Mouse (Mus musculus) spleen, embryonic (tissue): ENCODE measurements at regions not wholly inside any gene's neighbourhood (a gene's known extent, or its start where the extent isn't known, plus 50 kb on each side); places are given as distances from the start of the nearest gene placed in this dataset.
"Not testable (repeated sequence)": the region's sequence is repeated elsewhere in the genome, so short reads cannot be mapped to it uniquely, and the experiment has no call there.

Experiments
- CTCF ChIA-PET: fragments of 350-600 bp; sonication (Branson Sonifier 250); formaldehyde crosslinking; loops from one replicate; lab custom pipeline; 2022; lab: Charles Lee

DNA sequence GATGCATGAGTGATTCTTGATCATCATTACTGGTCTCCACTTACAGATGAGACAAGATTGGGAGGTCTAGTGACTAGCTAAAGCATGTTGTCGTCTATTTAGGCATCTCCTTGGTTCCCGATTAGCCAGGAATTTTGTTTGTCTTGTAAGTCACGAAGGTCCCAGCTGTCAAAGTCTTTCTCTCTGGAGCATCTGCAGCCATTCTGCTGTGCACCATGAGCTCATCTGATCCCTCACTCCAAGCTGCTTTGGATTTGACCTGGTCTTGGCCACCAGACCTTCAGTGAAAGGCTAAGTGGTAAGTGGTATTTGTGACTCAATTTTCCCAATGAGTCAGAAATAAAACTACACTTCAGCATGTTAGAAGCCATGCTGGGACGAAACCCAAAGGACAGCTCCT lies 53.3 kb upstream of the Creb5 start:
- CTCF ChIA-PET = no interaction called here

DNA sequence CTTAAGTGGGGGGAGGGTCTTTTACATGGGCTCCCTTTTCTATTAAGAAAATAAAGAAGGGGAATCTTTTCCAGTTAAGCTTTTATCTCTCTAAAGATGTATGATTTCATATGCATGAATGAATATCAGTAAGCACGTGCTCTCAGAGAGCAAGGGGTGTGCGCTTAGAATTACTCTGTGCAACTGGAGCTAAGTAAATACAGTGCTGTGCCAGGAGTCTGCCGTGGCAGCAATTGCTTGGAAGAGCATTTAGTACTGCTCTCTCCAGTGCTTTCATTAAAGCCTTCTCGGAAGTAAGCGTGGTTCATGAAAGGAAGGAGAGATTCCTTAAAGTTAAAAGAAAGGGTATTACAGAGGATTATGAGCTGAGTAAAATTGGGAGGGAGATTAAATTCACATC lies 54.5 kb upstream of the Creb5 start:
- CTCF ChIA-PET = no interaction called here

GRCm38 (mm10) chr6:53229350-53229749 lies 57.7 kb upstream of the Creb5 start:
- CTCF ChIA-PET = no interaction called here

DNA sequence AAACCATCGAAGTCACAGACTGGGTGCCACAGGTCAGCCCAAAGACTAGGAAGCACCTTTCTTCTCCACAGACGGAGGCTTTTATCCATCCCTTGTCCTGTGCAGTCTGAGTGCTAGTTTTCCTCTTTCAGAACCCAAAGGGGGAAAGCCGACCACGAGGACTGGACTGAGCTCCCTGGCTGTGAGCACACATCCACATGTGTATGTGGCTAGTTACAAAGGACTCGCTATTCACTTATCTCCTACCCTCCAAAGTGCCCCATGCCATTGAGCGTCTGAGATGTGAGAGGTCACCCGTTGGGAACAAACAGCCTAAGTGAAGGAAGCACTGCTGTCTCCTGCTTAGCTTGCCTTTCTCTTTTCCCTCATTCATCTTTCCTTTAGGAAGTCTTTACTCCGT lies 65.0 kb upstream of the Creb5 start:
- CTCF ChIA-PET = no interaction called here

DNA sequence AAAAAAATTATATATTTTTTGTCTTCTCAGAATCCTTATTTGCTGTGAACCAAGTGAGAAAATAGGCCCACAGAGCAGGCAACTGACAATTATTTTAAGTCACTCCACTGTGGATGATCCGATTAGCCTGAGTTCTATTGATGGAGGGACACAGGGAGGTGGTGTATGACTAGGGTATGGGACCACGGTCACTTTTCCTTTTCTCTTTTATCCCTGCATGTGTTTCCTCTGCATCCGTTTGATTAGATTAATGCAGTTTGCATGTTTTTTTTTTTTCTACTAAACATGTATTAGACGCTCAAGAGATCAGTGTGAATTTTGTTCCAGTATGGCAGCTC lies 65.4 kb upstream of the Creb5 start:
- CTCF ChIA-PET = no interaction called here

GRCm38 (mm10) chr6:53220784-53221667 lies 66.0 kb upstream of the Creb5 start:
- CTCF ChIA-PET = no interaction called here

- CTCF ChIA-PET = no interaction called here
Measured at GRCm38 (mm10) chr6:53218871-53219286, 68.2 kb upstream of the Creb5 start.

DNA sequence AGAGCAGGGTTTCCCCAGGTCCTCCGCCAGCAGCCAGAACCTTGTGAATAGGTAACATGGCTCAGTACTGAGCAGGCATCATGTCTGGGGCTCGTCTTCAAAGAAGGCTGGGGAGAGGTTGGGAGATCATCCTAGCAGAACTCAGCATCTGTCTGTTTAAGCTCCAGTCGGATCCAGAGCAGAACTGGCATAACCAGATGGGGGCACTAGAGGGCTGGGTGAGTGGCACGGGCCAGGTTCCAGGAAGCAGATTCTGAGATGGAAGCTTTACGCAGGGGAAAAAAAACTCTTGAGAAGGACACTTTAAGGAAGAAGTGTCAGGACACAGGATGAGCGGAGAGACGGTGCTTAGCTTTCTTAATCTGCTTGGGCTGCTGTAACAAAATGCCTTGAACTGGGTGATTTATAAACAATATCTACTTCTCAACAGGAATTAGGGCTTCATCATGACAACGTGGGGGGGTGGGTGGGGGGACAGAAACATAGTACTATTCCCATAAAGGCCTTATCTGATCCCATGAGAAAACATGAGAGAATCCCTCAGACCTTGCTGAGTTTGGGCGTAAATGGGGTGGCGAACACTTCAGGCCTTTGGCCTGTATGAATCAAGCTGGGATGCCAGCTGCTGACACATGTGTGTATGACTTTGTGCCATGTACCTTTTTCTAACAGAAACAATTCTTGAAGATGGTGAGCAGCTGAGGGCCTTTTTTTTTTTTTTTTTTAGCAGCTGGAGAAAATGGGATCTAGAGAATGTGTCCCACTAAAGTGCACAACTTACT lies 69.6 kb upstream of the Creb5 start:
- CTCF ChIA-PET = interaction anchor here (0.6 to 1.1 kb wide), 2 partner anchors 294 to 300 kb away, joined by 3 read pairs; no protein-coding TSS in a partner anchor

DNA sequence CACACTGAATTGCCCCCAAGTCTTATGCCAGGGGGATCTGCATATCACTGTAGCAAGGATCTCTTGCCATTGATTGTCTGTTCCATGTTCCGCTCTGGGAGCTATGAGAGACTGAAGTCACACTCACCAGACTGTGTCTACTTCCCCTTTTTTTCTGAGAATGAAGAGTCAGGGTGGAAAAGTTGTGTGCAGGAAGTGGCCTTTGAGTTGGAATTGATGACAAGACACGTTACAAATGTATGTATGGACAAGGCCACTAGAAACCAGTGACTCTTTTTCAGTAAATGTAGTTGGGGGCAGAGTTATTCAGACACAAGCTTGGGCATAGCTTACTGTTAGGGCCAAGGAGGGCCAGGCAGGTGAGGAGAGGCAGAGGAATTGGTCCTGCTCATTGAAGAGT lies 70.4 kb upstream of the Creb5 start:
- CTCF ChIA-PET = no interaction called here

DNA sequence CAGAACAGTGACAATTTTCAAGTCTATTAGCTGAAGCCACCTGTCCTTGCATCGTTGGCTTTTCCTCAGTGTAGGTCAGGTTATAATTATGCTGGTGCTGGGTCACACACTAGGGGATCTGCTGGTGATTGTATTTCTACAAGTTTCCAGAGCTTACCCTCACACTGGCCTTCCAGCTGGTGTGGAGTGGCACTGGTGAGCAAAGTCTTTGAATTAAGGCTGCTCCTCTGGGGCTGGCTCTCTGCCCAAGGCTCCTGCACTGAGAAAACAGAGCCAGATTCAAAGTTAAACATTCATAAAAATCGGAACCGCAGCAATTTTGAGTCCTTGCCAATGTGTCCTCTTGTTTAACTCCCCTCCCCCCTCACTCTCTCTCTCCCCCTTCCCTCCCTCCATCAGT lies 75.7 kb upstream of the Creb5 start:
- CTCF ChIA-PET = no interaction called here

GRCm38 (mm10) chr6:53209398-53209797 lies 77.7 kb upstream of the Creb5 start:
- CTCF ChIA-PET = no interaction called here

GRCm38 (mm10) chr6:53208474-53208873 lies 78.6 kb upstream of the Creb5 start:
- CTCF ChIA-PET = no interaction called here

GRCm38 (mm10) chr6:53207781-53208180 lies 79.3 kb upstream of the Creb5 start:
- CTCF ChIA-PET = no interaction called here

- CTCF ChIA-PET = no interaction called here
Measured at GRCm38 (mm10) chr6:53207361-53207760, 79.7 kb upstream of the Creb5 start.

- CTCF ChIA-PET = no interaction called here
Measured at GRCm38 (mm10) chr6:53201281-53201956, 85.7 kb upstream of the Creb5 start.

DNA sequence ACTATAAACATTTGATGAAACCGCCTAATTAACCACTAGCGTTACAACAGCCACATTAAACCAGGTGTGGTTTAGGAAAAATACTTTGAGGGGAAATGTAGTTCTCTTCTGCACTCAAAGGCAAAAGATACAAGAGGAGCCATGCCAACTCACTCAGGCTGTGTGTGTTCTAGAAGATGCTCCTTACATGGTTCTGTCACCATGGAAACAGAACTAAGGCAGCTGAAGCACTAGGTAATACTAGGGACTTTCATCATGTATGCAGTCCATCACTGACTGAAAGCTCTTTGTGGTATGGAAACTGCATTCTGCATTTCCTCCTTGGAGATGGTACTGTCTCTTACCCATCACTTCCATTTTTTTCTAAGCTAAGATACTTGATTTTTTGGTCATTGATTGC lies 87.6 kb upstream of the Creb5 start:
- CTCF ChIA-PET = no interaction called here

- CTCF ChIA-PET = not testable (repeated sequence)
Measured at GRCm38 (mm10) chr6:53182131-53182530, 104.9 kb upstream of the Creb5 start.

DNA sequence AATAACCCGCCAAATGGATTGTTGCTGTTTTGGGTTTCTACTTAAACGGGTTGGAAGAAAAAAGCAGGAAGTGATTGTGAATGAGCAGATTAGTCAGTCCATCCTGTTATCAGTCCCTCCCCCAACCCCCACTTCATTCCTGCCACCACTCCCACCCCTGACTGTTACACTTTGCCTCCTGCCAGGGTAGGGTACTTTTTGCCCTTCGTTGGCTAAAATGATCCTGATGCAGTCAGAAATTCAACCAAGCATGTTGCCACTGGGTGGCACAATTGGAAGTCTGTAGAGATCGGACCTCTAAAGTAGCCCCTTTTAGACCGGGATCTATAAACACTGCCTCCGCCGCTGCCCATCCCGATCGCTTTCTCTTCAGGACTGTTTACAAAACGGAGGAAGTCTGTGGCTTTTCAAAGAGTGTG lies 96.0 kb upstream of the Jazf1 start:
- CTCF ChIA-PET = no interaction called here

- CTCF ChIA-PET = no interaction called here
Measured at GRCm38 (mm10) chr6:53163091-53163490, 94.7 kb upstream of the Jazf1 start.

DNA sequence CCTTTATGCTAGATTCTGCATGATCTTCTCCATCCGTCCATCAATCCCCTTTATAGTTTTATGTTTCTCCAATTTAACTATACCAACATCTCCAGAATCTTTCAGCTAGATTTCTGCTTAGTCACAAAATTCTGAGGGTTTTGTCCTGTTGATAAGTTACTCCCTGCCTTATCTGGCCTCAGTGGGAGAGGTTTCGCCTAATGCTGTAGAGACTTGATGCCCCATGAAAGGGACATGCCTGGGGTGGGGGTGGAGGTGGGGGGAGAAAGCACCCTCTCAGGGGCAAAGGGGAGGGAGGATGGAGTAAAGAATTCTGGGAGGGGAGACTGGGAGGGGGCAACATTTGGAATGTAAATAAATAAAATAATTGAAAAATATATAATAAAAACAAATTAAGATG lies 93.2 kb upstream of the Jazf1 start:
- CTCF ChIA-PET = no interaction called here

DNA sequence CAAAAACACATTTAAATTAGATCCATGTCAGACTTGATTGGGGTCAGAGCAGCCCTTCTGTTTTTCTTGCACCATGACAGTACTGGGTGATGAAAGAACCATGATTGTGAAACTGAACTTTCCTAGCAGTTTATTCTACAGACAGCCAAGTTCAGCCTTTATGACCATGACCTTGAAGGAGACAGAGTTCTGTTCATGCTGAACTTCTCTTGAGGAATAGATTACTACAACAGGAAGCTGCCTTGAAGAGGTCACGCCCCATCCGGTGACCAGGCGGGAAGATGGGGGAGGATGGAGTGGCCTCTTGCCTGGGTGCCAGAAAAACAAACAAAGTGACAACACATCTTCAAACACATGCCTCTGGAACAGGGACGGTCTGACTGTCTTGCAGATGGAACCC lies 86.2 kb upstream of the Jazf1 start:
- CTCF ChIA-PET = no interaction called here

GRCm38 (mm10) chr6:53147478-53147877 lies 79.0 kb upstream of the Jazf1 start:
- CTCF ChIA-PET = no interaction called here
